Mouse (Mus musculus): ENCODE measurements around the gene Unc5c.

The Unc5c gene

GRCm38 (mm10) chr3:141511253-141512038 lies 46.4 kb downstream of the Unc5c start:
- DNase-seq (ENCODE audit: low spot score in 2 of 2) = no peak

GRCm38 (mm10) chr3:141528751-141529150 lies 63.7 kb downstream of the Unc5c start:
- DNase-seq (ENCODE audit: low spot score in 2 of 2) = no peak

GRCm38 (mm10) chr3:141529599-141529998 lies 64.6 kb downstream of the Unc5c start:
- no peak for DNase-seq (ENCODE audit: low spot score in 2 of 2)

- DNase-seq (ENCODE audit: low spot score in 2 of 2) = no peak
These were observed 68.8 kb downstream of the Unc5c start for GRCm38 (mm10) chr3:141533861-141534260.

GRCm38 (mm10) chr3:141536857-141537256 lies 71.8 kb downstream of the Unc5c start:
- no peak for DNase-seq (ENCODE audit: low spot score in 2 of 2)

- no peak for DNase-seq (ENCODE audit: low spot score in 2 of 2)
These were observed 73.1 kb downstream of the Unc5c start for GRCm38 (mm10) chr3:141538120-141538519.

- DNase-seq (ENCODE audit: low spot score in 2 of 2) = no peak
These were observed 75.7 kb downstream of the Unc5c start for GRCm38 (mm10) chr3:141540749-141541148.

GRCm38 (mm10) chr3:141547341-141547814 lies 82.4 kb downstream of the Unc5c start:
- no peak for DNase-seq (ENCODE audit: low spot score in 2 of 2)

GRCm38 (mm10) chr3:141549661-141550060 lies 84.6 kb downstream of the Unc5c start:
- DNase-seq (ENCODE audit: low spot score in 2 of 2) = no peak

GRCm38 (mm10) chr3:141552960-141553359 lies 87.9 kb downstream of the Unc5c start:
- DNase-seq (ENCODE audit: low spot score in 2 of 2) = no peak

- no peak for DNase-seq (ENCODE audit: low spot score in 2 of 2)
These were observed 92.1 kb downstream of the Unc5c start for GRCm38 (mm10) chr3:141557072-141557471.

GRCm38 (mm10) chr3:141575076-141575688 lies 110.2 kb downstream of the Unc5c start:
- no peak for DNase-seq (ENCODE audit: low spot score in 2 of 2)

GRCm38 (mm10) chr3:141577382-141577781 lies 112.4 kb downstream of the Unc5c start:
- DNase-seq (ENCODE audit: low spot score in 2 of 2) = no peak

GRCm38 (mm10) chr3:141581190-141581891 lies 116.3 kb downstream of the Unc5c start:
- no peak for DNase-seq (ENCODE audit: low spot score in 2 of 2)

- no peak for DNase-seq (ENCODE audit: low spot score in 2 of 2)
These were observed 116.8 kb downstream of the Unc5c start for GRCm38 (mm10) chr3:141581892-141582214.

GRCm38 (mm10) chr3:141583180-141583579 lies 118.2 kb downstream of the Unc5c start:
- no peak for DNase-seq (ENCODE audit: low spot score in 2 of 2)

GRCm38 (mm10) chr3:141589392-141590012 lies 124.5 kb downstream of the Unc5c start:
- DNase-seq (ENCODE audit: low spot score in 2 of 2) = no peak

- no peak for DNase-seq (ENCODE audit: low spot score in 2 of 2)
These were observed 128.2 kb downstream of the Unc5c start for GRCm38 (mm10) chr3:141593249-141593648.

- no peak for DNase-seq (ENCODE audit: low spot score in 2 of 2)
These were observed 129.1 kb downstream of the Unc5c start for GRCm38 (mm10) chr3:141594120-141594519.

GRCm38 (mm10) chr3:141595073-141595472 lies 130.1 kb downstream of the Unc5c start:
- DNase-seq (ENCODE audit: low spot score in 2 of 2) = no peak

GRCm38 (mm10) chr3:141596461-141596860 lies 131.4 kb downstream of the Unc5c start:
- no peak for DNase-seq (ENCODE audit: low spot score in 2 of 2)

GRCm38 (mm10) chr3:141596881-141597280 lies 131.9 kb downstream of the Unc5c start:
- DNase-seq (ENCODE audit: low spot score in 2 of 2) = no peak
